Mouse (Mus musculus): ENCODE results near the gene 4921511M17Rik.
"Not testable (repeated sequence)": the region's sequence is repeated elsewhere in the genome, so short reads cannot be mapped to it uniquely, and the experiment has no call there.

4921511M17Rik gene

GRCm38 (mm10) chrX:154033727-154034126 lies at the start of gene 4921511M17Rik:
Gene 4921511M17Rik, minus strand, starts transcription at chrX:154033827.
- DNase-seq (ENCODE audit: low spot score): not testable (repeated sequence)

- DNase-seq (ENCODE audit: low spot score): not testable (repeated sequence)
Observed at GRCm38 (mm10) chrX:154054939-154055338, 21.3 kb upstream of the 4921511M17Rik start, which contains the start of gene Gm10057. Gene Gm10057, minus strand, starts transcription at chrX:154055039.

- DNase-seq (ENCODE audit: low spot score): not testable (repeated sequence)
Observed at GRCm38 (mm10) chrX:154012540-154012939, 21.1 kb downstream of the 4921511M17Rik start, which contains the start of gene Samt1. Gene Samt1, minus strand, starts transcription at chrX:154012640.

- DNase-seq (ENCODE audit: low spot score): not testable (repeated sequence)
Observed at GRCm38 (mm10) chrX:153976914-153977313, 56.7 kb downstream of the 4921511M17Rik start.

- DNase-seq (ENCODE audit: low spot score): not testable (repeated sequence)
Observed at GRCm38 (mm10) chrX:153976467-153976866, 57.2 kb downstream of the 4921511M17Rik start.

GRCm38 (mm10) chrX:153974450-153974849 lies 59.2 kb downstream of the 4921511M17Rik start:
- DNase-seq (ENCODE audit: low spot score): no peak
